Mouse (Mus musculus) lung, postnatal 0 days (tissue): ENCODE data around the gene Tcirg1.

ENCODE experiments used
- CTCF ChIP-seq: IDR thresholded peaks from 2 replicates; pipeline ENCODE4 v1.5.1; 2016; ENCODE audit warnings: antibody characterized with exemption, mild to moderate bottlenecking
- EP300 ChIP-seq: IDR thresholded peaks from 2 replicates; pipeline ENCODE4 v1.6.1; 2016; ENCODE audit warnings: antibody characterized with exemption, mild to moderate bottlenecking, control low read depth

- no peak for TF ChIP-seq CTCF
- no peak for TF ChIP-seq EP300
These were observed 24.8 kb upstream of the Tcirg1 start for GRCm38 (mm10) chr19:3931716-3932115.
